Mouse (Mus musculus) right cerebral cortex, adult 18-20 months (tissue): ENCODE measurements at regions not wholly inside any gene's neighbourhood (a gene's known extent, or its start where the extent isn't known, plus 50 kb on each side); places are given as distances from the start of the nearest gene placed in this dataset.

Experiments
- DNase-seq: peaks from one replicate; pipeline ENCODE4 v3.0.0; 2022; ENCODE audit warnings: mixed read lengths

DNA sequence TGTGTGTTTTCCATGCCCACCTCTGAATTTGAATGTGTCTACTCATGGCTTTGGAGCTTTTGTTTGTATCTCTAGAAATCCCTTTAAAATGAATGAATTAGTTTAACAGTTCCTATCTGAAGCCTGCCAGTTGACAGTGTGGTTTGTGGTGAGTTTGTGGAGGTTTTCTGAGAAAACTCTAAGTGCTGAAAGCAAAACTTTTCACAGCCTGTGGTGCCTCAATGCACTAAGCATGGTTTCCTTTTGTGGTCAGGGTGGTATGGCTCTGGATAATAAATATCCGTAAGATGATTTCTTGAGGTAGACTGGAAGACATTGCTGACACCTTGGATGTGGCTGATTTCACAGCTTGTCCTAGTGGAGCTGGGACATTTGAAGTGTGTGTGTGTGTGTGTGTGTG lies 276.5 kb upstream of the Nr2f2 start:
- no peak for DNase-seq

DNA sequence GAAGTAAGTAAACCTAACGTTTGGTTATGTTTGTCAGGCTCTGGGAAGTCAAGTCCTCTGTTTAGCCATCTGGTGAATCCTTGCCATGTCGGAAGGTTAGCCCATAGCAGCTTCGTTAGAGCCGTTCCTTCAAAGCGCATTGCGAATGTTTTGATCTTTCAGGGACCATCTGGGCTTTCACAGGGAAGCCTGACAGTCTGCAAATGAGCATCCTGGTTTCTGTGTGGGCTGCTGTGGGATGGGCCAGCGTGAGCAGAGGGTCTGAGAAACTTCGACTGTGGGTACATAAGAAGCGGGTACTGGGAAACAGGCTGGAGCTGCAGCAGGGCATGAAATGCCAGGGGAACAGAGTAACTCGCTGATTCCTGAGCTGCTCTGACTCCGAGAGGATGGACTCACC lies 274.7 kb upstream of the Nr2f2 start:
- no peak for DNase-seq

DNA sequence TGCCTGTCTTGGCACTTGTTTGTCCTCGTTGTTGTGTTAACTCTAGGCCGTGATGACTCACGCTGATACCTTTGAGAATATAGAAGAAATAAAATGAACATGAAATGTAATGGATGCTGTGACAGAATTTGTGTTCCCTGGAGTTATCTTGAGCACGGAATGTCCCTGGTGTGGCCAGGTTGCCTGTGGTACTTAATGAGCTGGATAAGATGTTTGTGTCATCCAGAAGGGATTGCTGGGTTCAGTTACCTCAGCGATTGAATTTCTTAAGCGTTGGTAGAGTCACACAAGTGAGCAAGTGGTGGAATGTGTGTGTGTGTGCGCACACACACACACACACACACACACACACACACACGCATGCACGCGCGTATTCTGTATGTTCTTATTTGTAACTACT lies 274.0 kb upstream of the Nr2f2 start:
- no peak for DNase-seq

DNA sequence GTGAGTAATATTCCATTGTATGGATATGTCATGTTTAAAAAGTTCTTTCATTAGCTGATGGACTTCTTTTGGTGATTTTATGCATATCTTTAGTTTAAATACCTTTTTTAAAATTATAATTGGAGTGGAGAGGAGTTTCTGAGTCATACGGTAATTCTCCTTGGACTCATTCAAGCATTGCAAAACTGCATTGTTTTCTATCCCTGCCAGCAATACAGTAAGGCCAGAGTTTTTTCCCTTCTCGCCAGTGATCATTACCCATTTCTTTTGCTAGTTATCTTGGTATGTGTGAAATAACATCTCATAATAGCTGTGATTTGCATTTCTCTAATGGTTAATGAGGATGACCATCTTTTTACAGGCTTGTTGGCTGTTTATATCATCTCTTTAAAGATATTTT lies 271.6 kb upstream of the Nr2f2 start:
- no peak for DNase-seq

DNA sequence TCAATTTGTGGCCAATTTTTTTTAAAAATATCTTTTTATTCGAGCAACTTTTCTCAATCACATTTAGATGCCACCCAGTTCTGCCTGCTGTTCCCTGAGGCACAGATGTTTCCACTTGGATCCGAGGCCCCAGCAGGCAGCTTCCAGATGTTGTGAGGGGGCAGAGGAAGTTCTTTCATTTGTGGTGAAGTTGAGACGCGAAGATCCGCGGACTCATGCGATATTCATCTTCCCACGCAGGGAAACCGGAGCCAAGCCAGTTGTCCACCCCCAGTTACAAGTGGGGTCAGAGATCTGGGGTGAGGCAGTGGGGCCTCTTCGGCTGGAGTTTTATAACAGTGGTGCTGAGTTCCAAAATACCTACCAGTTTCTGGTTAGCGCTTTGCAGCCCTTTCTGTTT lies 267.5 kb upstream of the Nr2f2 start:
- peak; percentile 4 for DNase-seq

DNA sequence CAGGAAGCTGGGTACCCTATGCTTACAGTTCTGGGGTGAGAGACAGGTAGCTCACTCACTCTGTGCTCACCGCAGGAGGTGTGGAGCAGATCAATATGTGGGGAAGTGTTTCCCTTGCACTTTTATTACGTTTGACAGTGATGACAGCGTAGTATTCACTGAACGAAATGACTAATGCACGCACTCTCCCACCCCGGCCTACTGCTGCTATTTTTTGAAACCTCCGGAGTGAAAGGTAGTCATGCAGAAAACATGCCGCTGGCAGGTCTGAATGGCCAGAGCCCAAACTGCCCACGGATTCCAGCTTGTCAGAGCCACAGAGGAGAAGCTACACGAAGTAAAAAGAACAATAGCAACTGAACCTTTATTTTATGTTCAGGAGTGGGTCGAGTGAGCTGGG lies 267.0 kb upstream of the Nr2f2 start:
- DNase-seq = peak; percentile 41

DNA sequence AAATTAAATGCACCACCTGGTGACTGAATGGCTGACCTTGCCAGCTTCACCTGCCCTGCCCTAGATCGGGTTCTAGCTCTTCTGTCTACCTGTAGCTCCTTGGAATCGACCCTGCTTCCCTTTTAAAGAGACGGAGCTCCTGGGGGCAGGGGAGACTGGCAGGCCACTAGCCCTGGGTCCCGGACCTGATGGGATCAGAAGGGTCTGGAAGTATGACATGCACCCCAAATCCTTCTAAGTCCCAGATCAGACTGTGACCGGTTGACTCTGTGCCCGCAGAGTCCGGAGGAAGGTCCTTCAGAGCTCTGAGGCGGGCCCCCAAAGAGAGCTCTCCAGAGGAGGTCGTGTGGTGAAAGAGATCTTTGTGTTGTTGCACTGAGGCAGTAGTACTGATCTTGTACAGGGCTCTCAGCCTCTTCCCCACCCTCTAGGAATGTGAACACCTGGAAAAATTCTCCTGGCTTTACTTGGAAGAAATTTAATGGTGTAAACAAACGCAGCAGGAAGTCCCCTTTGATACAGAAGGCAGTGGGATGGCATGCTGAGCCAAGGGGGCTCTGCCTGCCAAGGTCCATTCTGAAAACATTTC lies 259.2 kb upstream of the Nr2f2 start:
- no peak for DNase-seq

DNA sequence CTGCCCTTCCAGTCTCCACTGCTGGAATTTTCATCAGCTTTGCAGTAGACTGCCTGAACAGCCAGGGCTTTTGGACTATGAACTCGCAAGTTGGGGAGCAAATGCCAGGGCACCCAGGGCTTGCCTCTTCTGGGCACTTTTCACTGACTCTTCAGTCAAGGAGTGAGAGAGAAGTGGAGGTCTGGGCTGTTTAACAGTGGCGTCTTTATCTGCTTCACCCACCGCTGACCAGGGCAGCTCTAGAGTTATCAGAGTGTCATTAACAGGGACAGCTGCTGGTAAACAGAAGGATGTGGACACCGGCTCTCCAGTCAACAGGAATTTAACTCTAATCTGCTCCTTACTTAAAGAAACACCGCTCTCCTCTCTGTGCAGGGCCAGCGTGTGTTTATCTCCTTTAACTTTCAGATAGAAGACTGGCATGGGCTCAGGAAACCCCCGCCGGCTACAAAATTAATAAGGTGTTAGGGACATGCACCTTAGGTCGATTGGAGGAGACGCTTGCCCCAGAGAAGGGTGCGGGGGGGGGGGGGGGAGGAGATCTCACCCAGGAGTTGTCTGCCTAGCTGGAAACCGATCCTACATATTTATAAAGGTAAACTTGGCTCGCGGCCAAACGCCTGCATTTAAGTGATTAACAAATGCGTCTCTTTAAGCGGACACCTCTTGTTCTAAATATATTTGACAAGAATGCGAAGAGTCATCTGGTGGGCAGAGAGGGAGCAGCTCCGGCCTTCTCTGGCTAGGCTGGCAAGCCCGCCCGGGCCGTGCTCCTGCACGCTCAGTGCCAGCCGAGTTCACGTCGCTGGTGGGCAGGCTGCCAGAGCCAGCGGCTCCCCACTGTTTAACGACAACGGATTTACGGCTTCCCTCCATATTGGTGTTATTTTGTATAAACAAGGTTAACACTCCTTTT lies 258.4 kb upstream of the Nr2f2 start:
- DNase-seq = no peak

DNA sequence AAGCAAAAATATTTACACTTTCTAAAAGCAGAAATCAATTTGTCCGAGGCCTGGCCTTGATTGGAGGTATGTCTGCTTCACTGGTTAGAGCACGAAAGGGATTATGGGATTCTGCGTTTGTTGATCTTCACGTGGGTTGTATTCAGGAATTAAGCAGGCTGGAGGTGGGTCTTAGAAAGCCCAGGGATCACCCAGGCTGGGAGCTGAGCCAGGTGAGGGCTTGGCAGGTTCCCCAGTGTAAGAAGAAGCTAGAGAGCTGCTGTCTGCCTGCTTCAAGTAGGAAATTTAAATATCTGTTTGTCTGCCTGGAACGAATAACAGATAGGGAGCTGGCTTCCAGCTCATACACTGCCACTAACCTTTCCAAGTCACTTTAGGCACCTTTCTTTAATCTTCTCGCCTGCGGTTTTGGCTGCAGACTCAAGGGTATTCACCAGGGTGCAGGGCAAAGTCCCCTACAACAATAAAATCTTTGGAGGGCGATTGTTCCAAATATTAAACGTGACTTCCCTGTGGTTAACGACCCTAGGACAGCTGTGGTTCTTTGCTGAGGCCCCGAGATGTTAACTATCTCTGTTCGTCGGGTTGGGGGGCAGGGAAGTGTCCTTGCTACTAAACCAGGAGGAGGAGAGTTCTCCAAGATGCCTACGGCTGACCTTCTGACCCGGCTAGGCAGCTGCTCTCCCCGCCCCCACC lies 257.6 kb upstream of the Nr2f2 start:
- no peak for DNase-seq

DNA sequence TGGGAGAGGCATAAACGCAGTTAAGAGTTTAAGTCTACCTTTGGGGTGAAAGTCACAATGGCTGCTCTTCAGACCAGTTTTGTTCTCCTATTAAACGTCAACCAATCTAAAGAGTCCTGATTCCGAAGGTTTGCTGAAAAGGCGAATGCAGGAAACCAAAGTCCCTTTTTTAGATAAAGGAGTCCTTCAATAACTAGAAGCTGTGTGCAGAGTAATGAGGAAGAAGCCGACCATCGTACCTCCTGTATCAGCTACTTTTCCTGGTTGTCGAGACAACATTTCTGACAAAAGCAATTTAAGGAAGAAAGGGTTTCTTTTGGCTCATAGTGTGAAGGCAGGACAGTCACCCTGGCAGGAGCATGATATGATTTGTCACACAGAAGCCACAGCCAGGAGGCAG lies 252.9 kb upstream of the Nr2f2 start:
- no peak for DNase-seq

DNA sequence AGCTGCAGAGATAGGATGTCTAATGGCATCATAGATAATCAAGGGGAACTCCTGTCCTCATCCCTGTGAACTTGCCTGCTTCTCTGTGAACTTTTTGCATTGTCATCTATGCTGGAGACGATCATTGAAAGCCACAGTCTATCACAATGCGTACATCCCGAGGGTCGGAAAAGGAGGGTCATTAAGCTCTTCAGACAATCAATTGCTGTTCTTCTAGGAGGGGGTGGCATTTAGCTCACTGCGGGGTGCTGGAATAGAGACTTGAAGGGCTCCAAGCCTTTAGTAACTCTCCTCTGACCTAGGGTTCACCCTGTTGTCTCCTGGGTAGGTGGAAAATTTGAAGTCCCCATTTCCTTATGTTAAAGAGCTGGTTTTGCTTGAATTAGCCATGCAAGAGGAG lies 251.7 kb upstream of the Nr2f2 start:
- no peak for DNase-seq

DNA sequence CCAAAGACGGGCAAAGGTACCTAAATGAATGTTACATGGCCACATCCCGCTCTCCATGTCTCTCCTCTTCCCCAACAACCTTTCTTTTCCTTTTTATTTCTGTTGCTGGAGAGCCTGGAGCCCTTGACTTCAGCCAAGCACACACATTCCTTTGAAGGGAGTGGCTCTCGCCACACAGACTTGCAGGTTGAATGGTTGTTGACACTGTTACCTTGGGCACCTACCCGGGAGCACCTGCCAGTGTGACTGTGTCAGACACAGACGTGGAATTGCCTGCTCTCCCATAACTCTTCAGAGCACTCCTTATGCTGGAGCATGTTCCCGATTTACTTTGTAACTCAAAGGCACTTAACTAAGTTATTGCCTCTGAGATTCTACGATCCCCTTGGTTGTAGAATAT lies 240.0 kb upstream of the Nr2f2 start:
- no peak for DNase-seq

DNA sequence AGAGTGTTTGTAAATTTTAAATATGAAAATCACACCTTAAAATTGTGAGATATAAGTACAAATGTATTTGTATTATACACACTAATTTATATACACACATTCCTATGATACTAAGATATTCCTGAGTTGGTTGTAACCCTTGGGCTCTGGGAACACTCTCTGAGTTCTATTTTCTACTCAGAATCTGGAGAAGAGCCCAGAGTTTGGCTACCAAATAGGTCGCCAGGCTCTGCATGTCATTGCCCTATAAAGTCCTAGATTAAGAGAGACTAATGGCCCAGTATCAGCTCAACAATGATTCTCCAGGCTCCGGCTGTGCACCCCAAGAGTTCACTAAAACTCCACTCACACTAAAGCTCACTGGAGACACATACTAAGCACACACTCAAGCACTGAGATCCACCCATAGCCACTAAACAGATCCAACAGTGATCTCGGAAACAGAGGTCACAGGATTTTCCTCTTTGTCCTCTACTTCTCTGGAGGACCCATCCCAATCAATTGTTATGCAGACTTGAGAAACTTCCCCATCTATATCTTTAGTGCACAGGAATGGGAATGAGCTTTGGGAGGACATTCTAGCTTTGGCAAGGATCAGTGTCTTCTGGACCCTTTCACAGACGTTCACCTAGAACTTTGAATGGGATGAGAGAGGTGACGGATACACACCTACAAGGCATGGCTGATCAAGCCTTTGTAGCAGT lies 238.1 kb upstream of the Nr2f2 start:
- DNase-seq = no peak

DNA sequence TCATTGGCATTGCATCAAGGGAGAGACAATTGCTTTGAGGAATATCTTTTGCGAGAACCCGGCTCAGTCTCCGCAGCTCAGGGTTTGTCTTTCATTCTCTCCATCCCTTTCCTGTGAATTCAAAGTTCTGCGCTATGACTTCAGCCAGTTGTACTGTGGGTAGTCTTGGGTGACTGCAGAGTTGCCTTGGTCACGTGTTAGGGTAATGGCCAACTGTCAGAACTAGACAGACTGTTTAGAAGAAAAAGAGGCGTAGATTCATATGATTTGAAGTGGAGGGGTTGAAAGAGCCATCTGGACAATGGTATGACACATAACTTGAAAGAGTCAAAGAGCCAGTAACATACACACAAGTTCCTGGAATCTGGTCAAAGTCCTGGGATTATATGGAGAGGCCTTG lies 226.5 kb upstream of the Nr2f2 start:
- no peak for DNase-seq

DNA sequence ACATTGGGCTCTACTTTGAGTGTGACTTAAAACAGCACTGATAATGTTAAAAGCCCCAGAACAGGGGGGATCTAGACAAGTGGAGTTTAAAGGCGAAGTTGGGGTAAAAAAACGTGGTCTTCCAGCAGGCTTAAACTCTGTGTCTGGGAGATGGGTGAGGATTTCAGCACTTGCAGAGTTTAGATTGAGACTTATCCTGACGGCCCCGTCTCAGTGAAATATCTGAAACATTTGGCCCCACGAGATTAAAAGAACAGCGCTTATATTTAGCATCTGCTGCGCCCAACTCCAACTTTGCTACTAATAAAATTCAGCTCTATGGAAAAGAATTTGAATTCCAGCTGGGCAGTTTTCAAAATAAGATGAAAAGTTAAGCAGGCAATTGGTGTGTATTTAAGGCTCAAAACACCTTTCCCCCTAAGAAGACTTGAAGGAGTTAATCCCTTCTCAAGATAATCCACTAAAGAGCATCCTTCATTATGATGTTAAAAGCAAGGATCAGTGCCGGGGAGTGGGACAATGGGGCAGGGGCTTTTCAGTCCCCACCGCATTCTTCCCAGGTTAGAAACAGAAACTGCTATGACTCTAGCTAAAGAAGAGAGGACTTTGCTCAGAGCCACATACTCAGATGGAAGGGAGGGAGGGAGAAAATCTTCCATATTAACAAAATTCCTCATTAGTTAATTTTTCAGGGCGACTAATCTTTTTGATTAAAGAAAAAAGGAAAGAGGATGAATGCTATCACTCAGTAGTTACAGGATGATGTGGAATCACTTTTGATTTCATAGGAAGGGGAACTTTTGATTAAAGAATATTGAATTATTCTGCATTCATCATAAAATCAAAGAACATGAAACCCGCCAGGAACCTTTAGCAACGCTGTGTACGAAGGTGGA lies 225.1 kb upstream of the Nr2f2 start:
- no peak for DNase-seq

DNA sequence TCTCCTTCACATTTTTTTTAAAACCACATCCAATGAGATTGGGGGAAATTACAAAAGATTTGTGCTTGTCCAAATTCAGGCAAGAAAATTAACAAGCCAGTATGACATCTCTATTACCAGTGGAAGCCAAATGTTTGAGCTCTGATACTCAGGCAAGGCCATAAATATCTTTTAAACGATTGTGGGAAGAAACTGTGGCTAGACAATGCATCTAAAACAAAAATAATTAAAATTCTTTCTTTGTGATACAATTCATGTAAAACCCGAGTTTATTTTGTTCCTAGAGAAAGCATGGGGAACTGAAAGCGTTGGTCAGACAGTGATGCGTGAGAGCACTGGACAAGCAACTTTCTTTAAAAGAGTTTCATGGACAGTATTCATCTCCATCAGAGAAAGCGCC lies 223.2 kb upstream of the Nr2f2 start:
- DNase-seq = no peak

DNA sequence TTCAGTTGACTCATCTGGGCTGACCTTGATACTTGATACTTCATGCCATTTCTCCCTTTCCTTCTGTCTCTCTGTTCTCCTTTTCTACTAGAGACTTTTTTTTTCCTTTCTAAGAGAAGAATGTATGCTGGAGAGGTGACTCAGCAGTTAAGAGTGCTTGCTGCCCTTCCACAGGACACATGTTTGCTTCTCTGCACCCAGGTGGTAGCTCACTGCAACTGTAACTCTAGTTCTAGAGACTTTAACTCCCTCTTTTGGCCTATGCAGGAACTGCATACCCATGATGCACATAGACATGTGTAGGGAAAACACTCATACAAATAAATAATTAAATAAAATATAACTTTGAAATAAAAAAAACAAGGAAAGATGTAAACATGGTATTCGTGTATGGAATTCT lies 221.5 kb upstream of the Nr2f2 start:
- DNase-seq = no peak

DNA sequence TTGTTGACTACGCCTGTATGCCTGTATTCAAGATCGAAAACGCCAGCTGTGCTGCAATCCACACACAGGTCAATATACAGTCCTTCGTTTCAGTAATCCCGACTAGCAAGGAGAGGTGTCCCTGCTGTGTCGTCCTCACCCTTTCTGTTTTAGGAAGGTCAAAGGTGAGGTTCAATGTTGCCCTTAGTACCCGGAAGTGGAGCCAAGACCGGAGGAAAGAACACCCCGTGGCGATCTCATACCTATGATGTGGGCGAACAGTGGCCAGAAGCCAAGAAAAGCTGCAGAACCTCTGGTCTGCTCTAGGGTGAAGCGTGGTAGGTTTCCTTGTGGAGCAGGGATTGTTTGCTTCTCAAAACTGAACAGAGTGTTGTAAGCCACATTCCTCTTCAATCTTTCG lies 217.9 kb upstream of the Nr2f2 start:
- no peak for DNase-seq

DNA sequence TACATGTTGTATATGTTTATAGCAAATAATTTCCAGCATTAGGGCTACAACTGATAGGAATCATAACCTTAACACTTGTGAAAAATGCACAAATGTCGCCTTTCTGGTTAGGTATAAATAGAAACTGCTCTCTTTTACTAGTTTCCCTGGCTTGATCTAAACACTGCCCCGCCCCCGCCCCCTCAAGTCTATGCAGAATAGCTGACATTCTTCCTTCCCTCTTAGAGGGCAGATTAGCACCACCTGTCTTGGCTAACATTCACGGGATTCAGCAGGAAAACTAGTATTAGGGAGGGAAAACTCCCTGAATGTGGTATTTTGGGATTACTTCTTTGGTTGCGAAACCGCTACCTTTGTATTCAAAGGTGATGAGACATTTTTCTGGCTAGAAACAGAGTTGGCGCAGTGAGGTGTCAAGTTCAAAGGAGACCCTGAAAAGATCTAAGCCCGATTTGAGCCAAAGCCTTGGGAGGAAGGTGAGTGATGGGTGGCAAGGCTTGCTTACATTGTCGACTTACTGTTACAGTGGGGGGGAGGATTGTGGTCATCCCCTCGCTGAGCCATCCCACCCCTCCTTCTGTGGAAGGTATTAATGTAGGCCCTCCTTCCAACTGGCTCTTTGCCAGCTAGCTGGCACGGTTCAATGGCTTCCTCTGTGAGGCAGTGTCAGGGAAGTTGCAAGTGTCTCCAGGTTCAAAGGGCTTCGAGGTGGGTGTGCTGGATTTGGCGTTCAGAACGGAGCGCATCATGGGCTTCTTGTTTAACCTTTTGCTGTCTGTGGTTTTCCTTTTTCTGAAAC lies 209.8 kb upstream of the Nr2f2 start:
- DNase-seq = no peak

DNA sequence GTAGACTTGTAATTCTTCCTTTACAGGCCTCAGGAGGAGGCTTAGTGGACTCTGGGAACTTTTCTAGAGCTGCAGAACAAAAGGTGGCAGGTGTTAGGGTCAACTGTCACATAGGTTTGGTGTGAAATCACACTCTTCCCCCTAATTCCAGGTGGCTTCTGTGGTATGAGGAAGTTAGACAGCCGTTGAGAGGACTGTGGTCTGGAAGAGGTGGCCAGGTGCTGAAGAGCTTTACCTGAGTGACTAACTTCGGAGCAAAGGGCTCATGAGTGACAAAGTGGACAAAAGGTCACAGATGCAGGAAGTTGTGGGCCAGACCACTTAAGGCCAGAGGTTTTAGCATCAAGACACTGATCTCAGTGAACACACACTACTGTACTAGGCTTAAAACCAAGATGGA lies 209.1 kb upstream of the Nr2f2 start:
- DNase-seq = no peak

DNA sequence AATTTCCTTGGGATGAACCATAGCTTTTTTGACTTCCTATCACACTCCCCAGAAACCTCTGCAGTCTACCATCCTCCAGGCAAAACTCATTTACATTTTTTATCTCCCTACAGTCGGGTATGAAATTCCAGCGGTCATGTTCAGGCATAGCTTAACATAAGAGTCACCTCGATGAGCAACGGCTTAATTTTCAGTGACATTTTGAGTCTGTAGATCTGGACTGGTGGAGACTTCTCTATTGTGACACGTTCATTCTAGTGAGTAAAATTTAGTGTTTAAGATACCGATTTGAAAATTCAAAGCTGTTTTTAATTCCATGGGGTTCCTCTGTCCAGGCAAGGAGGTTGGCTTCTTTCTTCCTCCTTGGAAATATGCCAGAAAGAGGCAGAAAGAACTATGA lies 207.7 kb upstream of the Nr2f2 start:
- no peak for DNase-seq

DNA sequence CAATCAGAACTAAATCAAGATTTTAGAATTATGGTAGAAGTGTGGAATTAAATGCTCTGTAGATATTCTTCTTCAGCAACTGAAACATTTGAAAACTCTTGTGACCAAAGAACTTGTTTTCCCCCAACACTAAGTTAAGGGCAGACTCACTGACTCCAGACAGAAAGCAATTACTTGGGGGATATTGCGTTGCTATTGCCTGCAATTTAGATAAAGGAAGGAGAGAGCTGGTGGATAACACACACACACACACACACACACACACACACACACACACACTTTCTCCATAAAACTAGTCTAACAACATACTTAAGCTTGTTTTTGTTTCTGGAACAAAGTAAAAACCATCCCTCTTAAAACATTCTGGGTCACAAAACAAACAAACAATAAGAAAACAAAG lies 198.5 kb upstream of the Nr2f2 start:
- DNase-seq = no peak
